Mouse (Mus musculus): ENCODE data around the gene Tnfrsf8. TPM values are rescaled to one million over a fixed set of nuclear protein-coding genes. Genes with fewer than 3 reads are reported as not detected.

Tnfrsf8 gene
- not detected in 2 replicates for polyA plus RNA-seq (2012)

- TF ChIP-seq GATA1 (IDR thresholded peaks at IDR 0.05; ENCODE audit: low read length), result no peak
These were observed at the start of gene Tnfrsf8 for GRCm38 (mm10) chr4:145314836-145315467. Gene Tnfrsf8, minus strand, starts transcription at chr4:145315164.

GRCm38 (mm10) chr4:145361065-145361464, 46.1 kb upstream of the Tnfrsf8 start:
- TF ChIP-seq GATA1 (IDR thresholded peaks at IDR 0.05; ENCODE audit: low read length), result no peak

GRCm38 (mm10) chr4:145360567-145360966, 45.6 kb upstream of the Tnfrsf8 start:
- no peak for TF ChIP-seq GATA1 (IDR thresholded peaks at IDR 0.05; ENCODE audit: low read length)

GRCm38 (mm10) chr4:145356234-145356633, 41.3 kb upstream of the Tnfrsf8 start:
- TF ChIP-seq GATA1 (IDR thresholded peaks at IDR 0.05; ENCODE audit: low read length), result no peak

- TF ChIP-seq GATA1 (IDR thresholded peaks at IDR 0.05; ENCODE audit: low read length), result no peak
These were observed 38.9 kb upstream of the Tnfrsf8 start for GRCm38 (mm10) chr4:145353855-145354254.

- no peak for TF ChIP-seq GATA1 (IDR thresholded peaks at IDR 0.05; ENCODE audit: low read length)
These were observed 30.0 kb upstream of the Tnfrsf8 start for GRCm38 (mm10) chr4:145344948-145345347.

GRCm38 (mm10) chr4:145341879-145342809, 27.2 kb upstream of the Tnfrsf8 start:
- TF ChIP-seq GATA1 (IDR thresholded peaks at IDR 0.05; ENCODE audit: low read length), result no peak

- TF ChIP-seq GATA1 (IDR thresholded peaks at IDR 0.05; ENCODE audit: low read length), result no peak
These were observed 23.2 kb upstream of the Tnfrsf8 start for GRCm38 (mm10) chr4:145337906-145338858.

- no peak for TF ChIP-seq GATA1 (IDR thresholded peaks at IDR 0.05; ENCODE audit: low read length)
These were observed 21.6 kb upstream of the Tnfrsf8 start for GRCm38 (mm10) chr4:145336587-145336986.

- TF ChIP-seq GATA1 (IDR thresholded peaks at IDR 0.05; ENCODE audit: low read length), result no peak
These were observed 21.1 kb upstream of the Tnfrsf8 start for GRCm38 (mm10) chr4:145336019-145336418.

GRCm38 (mm10) chr4:145323631-145324030, 8.7 kb upstream of the Tnfrsf8 start:
- no peak for TF ChIP-seq GATA1 (IDR thresholded peaks at IDR 0.05; ENCODE audit: low read length)

- TF ChIP-seq GATA1 (IDR thresholded peaks at IDR 0.05; ENCODE audit: low read length), result no peak
These were observed 8.1 kb upstream of the Tnfrsf8 start for GRCm38 (mm10) chr4:145322995-145323627.

- TF ChIP-seq GATA1 (IDR thresholded peaks at IDR 0.05; ENCODE audit: low read length), result no peak
These were observed 7.2 kb upstream of the Tnfrsf8 start for GRCm38 (mm10) chr4:145322211-145322610.

- no peak for TF ChIP-seq GATA1 (IDR thresholded peaks at IDR 0.05; ENCODE audit: low read length)
These were observed 5.7 kb upstream of the Tnfrsf8 start for GRCm38 (mm10) chr4:145320624-145321023.

Data from G1E-ER4 (cell line).